Mouse (Mus musculus) midbrain, embryonic 10.5 days (tissue): ENCODE measurements around the gene Pld6. TPM values are rescaled to one million over a fixed set of nuclear protein-coding genes. Genes with fewer than 3 reads are reported as not detected.
A peak's percentile ranks its signal among the peaks of the same experiment; 100 is the strongest.

Source experiments
- DNase-seq: peaks from one replicate; pipeline ENCODE4 v3.0.0-alpha.2; 2017; ENCODE audit warnings: low spot score
- H3K27ac ChIP-seq: fragments of 300-500 bp; sonication (generic); replicated peaks from 2 replicates; pipeline ENCODE4 v1.5.1; 2016; ENCODE audit warnings: mild to moderate bottlenecking
- H3K27me3 ChIP-seq: fragments of 300-500 bp; sonication (generic); 2 replicates; pipeline ENCODE4 v1.6.1; 2016; ENCODE audit warnings: low read depth, mild to moderate bottlenecking; ENCODE audit not compliant: poor library complexity, severe bottlenecking
- H3K36me3 ChIP-seq: fragments of 300-500 bp; sonication (generic); 2 replicates; pipeline ENCODE4 v1.6.1; 2016; ENCODE audit warnings: mild to moderate bottlenecking, moderate library complexity
- H3K4me1 ChIP-seq: fragments of 300-500 bp; sonication (generic); 2 replicates; pipeline ENCODE4 v1.6.1; 2016
- H3K4me3 ChIP-seq: fragments of 300-500 bp; sonication (generic); 2 replicates; pipeline ENCODE4 v1.5.1; 2016; ENCODE audit warnings: mild to moderate bottlenecking, moderate library complexity
- H3K9me3 ChIP-seq: fragments of 300-500 bp; sonication (generic); replicated peaks from 2 replicates; pipeline ENCODE4 v1.6.1; 2016; ENCODE audit warnings: mild to moderate bottlenecking
- WGBS: fragments of 180-500 bp; shearing (Covaris S2); methylation state at CpG from one replicate; pipeline ENCODE4 v1.1.7; 2016; 5-methylcytosine and 5-hydroxymethylcytosine counted together
- polyA plus RNA-seq: library from polyadenylated mRNA; unstranded; fragments of >200 nt; fragmentation: Nextera tagmentation; extraction: Ambion mirVana; gene quantifications from 2 replicates; pipeline ENCODE4 v1.2.1, GENCODE M21; 2016

Pld6 gene
- 2.9 and 3.4 TPM in 2 replicates for polyA plus RNA-seq

DNA sequence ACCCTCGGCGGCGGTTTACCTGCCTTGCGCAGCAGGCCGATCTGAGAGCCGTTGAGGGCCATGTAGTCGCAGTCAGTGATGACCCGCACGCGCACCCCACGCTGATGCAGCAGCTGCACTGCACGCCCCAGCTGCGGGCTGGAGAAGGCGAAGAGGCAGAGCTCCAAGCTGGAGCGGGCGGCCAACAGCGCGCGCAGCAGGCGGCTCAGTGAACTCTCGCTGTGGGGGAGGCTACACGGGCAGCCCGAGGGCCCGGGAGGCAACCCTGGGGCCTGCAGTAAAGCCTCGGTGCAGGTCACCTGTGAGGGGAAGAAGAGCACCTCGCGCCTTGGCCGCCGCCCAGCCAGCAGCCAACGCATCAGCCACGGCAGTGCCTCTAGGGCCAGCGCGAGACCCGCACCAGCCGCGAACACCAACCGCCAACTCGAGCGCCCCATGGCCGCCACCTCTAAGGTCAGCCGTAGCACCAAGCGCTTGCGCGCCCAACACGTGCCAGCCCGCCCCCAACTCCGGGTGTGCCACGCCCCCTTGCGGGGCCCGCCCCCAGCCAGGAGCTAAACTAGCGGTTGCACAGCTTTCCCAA lies at the start of gene Pld6:
Gene Pld6 (minus strand): TSS at position 447 of the 583 bp plus-strand sequence.
- DNase-seq: peak; percentile 70
- Histone ChIP-seq H3K9me3 (no peaks in the 10 kb centered on the region), H3K27me3 (peaks cover 30% of the 10 kb centered on the region), H3K36me3 (peaks cover 15% of the 10 kb centered on the region), H3K4me3 (peak within 1 kb of the TSS; percentile 53), H3K27ac (peak within 1 kb of the TSS; percentile 53), H3K4me1 (peaks cover 20% of the 10 kb centered on the region)
- under 1% methylated on average over 51 of the region's 51 CpGs for WGBS

DNA sequence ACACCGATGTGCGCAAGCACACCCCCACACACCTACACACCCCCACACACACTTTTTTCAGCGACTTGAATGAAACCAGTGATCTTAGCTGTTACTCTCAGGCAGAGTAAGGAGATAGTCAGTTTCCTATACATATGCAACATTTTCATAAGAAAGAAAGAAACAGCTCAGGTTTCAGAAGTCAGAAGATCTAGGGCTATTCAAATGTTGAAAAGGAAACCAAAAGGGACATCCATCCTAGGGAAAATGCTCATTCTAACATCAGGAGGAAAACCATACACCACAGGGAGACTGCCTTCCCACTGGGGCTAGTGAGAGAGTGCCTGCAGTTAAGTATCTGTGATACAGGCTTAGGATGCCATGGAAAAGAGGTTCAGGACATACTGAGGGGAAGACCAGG lies 34.2 kb upstream of the Pld6 start:
- H3K4me3 ChIP-seq: no peak overlapping the region
- H3K36me3 ChIP-seq: peaks cover 100% of the 10 kb centered on the region
- H3K4me1 ChIP-seq: no peaks in the 10 kb centered on the region
- no peaks in the 10 kb centered on the region for H3K9me3 ChIP-seq
- no peak for DNase-seq
- no peaks in the 10 kb centered on the region for H3K27me3 ChIP-seq
- WGBS: 89% methylated on average over 3 of the region's 3 CpGs
- no peak overlapping the region for H3K27ac ChIP-seq

- H3K4me3 ChIP-seq: no peak overlapping the region
- H3K27ac ChIP-seq: no peak overlapping the region
- H3K4me1 ChIP-seq: no peaks in the 10 kb centered on the region
- peaks cover 76% of the 10 kb centered on the region for H3K36me3 ChIP-seq
- H3K27me3 ChIP-seq: no peaks in the 10 kb centered on the region
- H3K9me3 ChIP-seq: no peaks in the 10 kb centered on the region
- no peak for DNase-seq
- WGBS: 94% methylated on average over 3 of the region's 3 CpGs
Observed at GRCm38 (mm10) chr11:59817916-59818315, 30.5 kb upstream of the Pld6 start.

GRCm38 (mm10) chr11:59815482-59816065 lies 28.1 kb upstream of the Pld6 start:
- WGBS: 90% methylated on average over 6 of the region's 6 CpGs
- Histone ChIP-seq H3K27ac (no peak overlapping the region), H3K4me3 (no peak overlapping the region), H3K27me3 (no peaks in the 10 kb centered on the region), H3K9me3 (no peaks in the 10 kb centered on the region), H3K4me1 (peaks cover 10% of the 10 kb centered on the region), H3K36me3 (peaks cover 53% of the 10 kb centered on the region)
- no peak for DNase-seq

GRCm38 (mm10) chr11:59814936-59815335 lies 27.5 kb upstream of the Pld6 start:
- Histone ChIP-seq H3K27ac (no peak overlapping the region), H3K36me3 (peaks cover 47% of the 10 kb centered on the region)
- WGBS: 93% methylated on average over 6 of the region's 6 CpGs

GRCm38 (mm10) chr11:59814311-59814710 lies 26.9 kb upstream of the Pld6 start:
- DNase-seq: no peak
- H3K9me3 ChIP-seq: no peaks in the 10 kb centered on the region
- WGBS: 69% methylated on average over 1 of the region's 1 CpGs
- no peaks in the 10 kb centered on the region for H3K27me3 ChIP-seq
- H3K27ac ChIP-seq: no peak overlapping the region
- H3K4me1 ChIP-seq: peaks cover 14% of the 10 kb centered on the region
- H3K4me3 ChIP-seq: no peak overlapping the region
- peaks cover 40% of the 10 kb centered on the region for H3K36me3 ChIP-seq

More at GRCm38 (mm10) chr11:59814936-59815335, 27.5 kb upstream of the Pld6 start:
- no peak overlapping the region for H3K4me3 ChIP-seq
- peaks cover 13% of the 10 kb centered on the region for H3K4me1 ChIP-seq
- no peaks in the 10 kb centered on the region for H3K9me3 ChIP-seq
- DNase-seq: no peak
- no peaks in the 10 kb centered on the region for H3K27me3 ChIP-seq

DNA sequence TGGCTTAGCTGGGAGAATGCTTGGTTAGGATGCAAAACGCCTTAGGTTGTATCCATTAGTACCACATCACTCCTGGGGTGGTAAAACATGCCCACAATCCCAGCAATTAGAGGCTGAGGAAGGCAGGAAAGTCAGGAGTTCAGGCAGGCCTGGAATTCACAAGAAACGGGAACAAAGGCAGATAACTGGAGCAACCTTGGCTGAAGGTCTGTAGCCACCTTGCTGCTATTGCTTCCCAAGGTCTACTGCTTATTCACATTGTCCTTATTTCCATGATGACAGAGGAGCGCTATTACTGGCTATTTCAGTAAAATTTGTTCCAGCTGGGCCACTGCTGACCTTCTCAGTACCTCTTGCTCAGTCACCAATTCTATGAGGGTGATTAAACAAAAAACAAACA lies 25.8 kb upstream of the Pld6 start:
- WGBS: 80% methylated on average over 3 of the region's 3 CpGs
- peaks cover 24% of the 10 kb centered on the region for H3K4me1 ChIP-seq
- H3K9me3 ChIP-seq: no peaks in the 10 kb centered on the region
- H3K4me3 ChIP-seq: no peak overlapping the region
- peaks cover 30% of the 10 kb centered on the region for H3K36me3 ChIP-seq
- H3K27me3 ChIP-seq: no peaks in the 10 kb centered on the region
- H3K27ac ChIP-seq: no peak overlapping the region
- DNase-seq: no peak

DNA sequence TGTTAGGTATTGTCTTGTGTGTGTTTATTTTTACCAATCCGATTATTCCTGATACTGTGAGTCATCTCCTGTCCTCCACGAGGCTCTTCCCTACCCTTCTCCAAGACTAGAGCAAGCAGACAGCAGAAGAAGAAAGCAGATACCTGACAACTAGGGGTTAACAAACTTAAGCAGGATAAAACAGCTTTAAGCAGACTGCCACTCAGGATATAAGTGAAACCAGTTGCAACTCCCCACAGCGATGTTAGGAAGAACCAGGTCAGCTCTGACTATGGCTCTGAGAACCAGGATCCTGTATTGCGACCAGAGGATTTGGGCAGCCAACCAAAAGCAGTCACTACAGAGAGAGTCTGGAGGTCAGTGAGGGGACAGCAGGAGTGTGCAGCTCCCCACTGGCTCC lies 23.8 kb upstream of the Pld6 start:
- no peaks in the 10 kb centered on the region for H3K27me3 ChIP-seq
- WGBS: 74% methylated on average over 4 of the region's 4 CpGs
- H3K36me3 ChIP-seq: peaks cover 27% of the 10 kb centered on the region
- no peak overlapping the region for H3K4me3 ChIP-seq
- no peak for DNase-seq
- H3K4me1 ChIP-seq: peaks cover 25% of the 10 kb centered on the region
- no peak overlapping the region; the same call in 1 of the 2 replicates for H3K27ac ChIP-seq
- H3K9me3 ChIP-seq: no peaks in the 10 kb centered on the region

DNA sequence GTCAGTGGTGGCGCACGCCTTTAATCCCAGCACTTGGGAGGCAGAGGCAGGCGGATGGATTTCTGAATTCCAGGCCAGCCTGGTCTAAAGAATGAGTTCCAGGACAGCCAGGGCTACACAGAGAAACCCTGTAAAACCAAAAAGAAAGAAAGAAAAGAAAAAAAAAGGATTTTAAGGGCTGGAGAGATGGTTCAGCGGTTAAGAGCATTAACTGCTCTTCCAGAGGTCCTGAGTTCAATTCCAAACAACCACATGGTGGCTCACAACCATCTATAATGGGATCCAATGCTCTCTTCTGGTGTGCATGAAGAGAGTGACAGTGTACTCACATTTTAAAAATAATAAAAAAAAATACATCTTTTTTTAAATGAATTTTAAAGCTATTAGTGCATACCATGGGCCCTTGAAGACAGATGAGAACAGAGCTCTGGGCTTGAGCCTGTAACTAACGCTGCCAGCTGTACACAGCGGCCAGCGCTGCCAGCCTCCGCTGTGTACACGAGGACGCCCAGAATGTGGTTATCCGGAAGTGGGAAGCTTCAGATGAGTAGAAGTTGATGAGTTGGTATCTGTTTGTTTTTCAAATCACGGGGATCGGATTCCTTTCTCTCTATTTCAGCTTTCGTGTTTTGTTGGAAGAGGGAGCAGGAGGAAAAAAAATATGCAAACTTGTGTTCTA lies 23.2 kb upstream of the Pld6 start:
- peaks cover 25% of the 10 kb centered on the region for H3K4me1 ChIP-seq
- peaks cover 27% of the 10 kb centered on the region for H3K36me3 ChIP-seq
- H3K27me3 ChIP-seq: no peaks in the 10 kb centered on the region
- DNase-seq: no peak
- WGBS: 66% methylated on average over 14 of the region's 14 CpGs
- H3K27ac ChIP-seq: peak overlapping the region; percentile 99
- no peaks in the 10 kb centered on the region for H3K9me3 ChIP-seq
- H3K4me3 ChIP-seq: peak overlapping the region; percentile 85

DNA sequence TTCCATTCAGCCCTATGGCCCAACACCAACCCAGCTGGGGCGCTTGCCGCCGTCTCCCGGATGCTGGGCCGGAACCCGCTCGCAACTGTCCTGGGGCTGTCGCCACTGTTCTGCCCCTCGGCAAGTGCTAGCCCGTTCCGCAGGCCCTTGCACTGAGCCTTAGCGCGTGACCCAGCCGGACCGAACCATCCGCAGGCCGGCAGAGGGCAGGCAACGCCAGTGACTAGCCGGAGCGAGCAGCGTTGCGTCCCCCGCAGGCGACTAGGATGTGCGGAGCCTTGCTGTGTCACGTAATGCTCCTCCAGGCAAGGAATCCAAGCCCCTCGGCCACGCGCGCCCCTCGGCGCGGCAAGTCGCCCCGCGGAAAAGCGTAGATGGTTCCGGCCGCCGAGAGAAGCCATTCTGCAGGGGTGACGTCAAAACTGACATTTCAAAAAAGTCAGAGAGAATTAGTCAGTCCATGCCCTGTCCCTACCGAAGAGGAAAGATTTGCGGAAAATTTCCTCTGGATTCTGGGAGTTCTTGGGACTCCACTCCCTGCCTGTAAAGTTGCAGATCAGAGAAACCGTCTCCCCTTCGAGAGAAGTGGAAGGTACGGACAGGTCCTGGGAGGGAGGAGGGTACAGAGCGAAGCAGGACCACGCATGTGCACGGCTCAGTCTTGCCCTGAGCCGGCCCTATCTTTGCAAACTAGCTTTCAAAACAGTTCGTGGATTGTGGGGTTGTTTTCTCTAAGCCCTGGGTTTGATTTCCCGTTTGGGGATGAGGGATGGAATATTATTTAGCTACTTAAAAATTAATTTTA lies 22.4 kb upstream of the Pld6 start, which contains the start of gene Flcn:
Gene Flcn (minus strand): TSS at position 347 of the 805 bp plus-strand sequence.
- under 1% methylated on average over 52 of the region's 52 CpGs for WGBS
- H3K4me3 ChIP-seq: peak within 1 kb of the TSS; percentile 85
- H3K36me3 ChIP-seq: peaks cover 31% of the 10 kb centered on the region
- peak; percentile 86 for DNase-seq
- H3K27ac ChIP-seq: peak within 1 kb of the TSS; percentile 99
- peaks cover 25% of the 10 kb centered on the region for H3K4me1 ChIP-seq
- no peaks in the 10 kb centered on the region for H3K27me3 ChIP-seq
- H3K9me3 ChIP-seq: no peaks in the 10 kb centered on the region

- under 1% methylated on average over 15 of the region's 15 CpGs for WGBS
- H3K36me3 ChIP-seq: peaks cover 38% of the 10 kb centered on the region
- peak overlapping the region; percentile 85 for H3K4me3 ChIP-seq
- H3K27ac ChIP-seq: peak overlapping the region; percentile 99
- peak; percentile 21 for DNase-seq
- no peaks in the 10 kb centered on the region for H3K9me3 ChIP-seq
- H3K27me3 ChIP-seq: no peaks in the 10 kb centered on the region
- H3K4me1 ChIP-seq: peaks cover 25% of the 10 kb centered on the region
Observed at GRCm38 (mm10) chr11:59809071-59809669, 21.7 kb upstream of the Pld6 start.
